9 mouse cellular contexts compared by ENCODE assay signal in the genomic region with DNA sequence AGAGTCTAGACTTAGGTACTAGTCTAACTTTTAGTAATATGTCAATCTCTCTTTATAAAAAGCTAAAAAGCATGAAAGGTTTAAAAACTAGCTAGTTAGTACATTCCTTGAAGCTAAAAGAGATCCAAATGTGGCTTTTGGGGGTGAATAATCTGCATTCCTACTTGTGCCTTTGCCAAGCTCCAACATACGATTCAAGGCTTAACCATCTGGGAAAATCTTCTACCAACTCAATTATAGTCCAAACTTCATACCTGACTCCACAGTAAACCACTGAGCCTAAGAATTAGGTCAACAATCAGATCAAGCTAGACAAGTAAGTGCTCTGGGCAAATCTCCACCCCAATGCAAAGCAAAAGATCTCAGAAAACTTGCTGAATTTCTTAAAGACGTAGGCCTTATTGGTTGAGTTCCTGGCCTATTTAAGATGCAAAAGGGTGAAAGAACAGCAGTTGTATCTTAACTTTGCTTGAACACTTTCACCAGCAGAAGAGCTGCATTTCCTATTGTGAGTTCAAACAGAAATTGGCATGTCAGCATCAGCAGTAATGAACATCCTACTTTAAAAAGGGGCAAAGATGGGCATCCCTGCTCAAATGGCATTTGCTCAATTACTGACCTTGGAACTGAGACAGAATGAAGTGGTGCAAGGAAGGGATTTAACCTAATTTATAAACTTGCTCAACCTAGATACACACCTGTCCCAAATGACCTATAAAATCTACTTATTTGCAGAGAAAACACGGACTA. TPM values are rescaled to one million over a fixed set of nuclear protein-coding genes. Genes with fewer than 3 reads are reported as not detected.
A peak's percentile ranks its signal among the peaks of the same experiment; 100 is the strongest.
DNase-seq lines count a peak whose midpoint lies in the region; ATAC-seq and TF ChIP-seq lines count a peak whose summit lies in the region.
"Had no signal": no experiment of that assay in that cellular context is flagged by ENCODE, and none has a peak within 500 bp of the region (broad histone marks: within the 10 kb centered on the region; RNA-seq: fewer than 3 reads in every experiment).

No protein-coding gene starts in this region.

- H3K4me3 ChIP-seq in kidney, adult 2 months (ENCODE audit: insufficient read depth, low read depth, low read length) = peak overlapping the region; percentile 5; the same call in 1 of the 2 replicates
- peak overlapping the region; percentile 90 for H3K4me3 ChIP-seq in hindbrain, embryonic 11.5 days (ENCODE audit: low read depth, low read length)
- peak overlapping the region; percentile 92 for H3K4me3 ChIP-seq in midbrain, embryonic 11.5 days (ENCODE audit: low read depth, low read length)

- no peaks in the 10 kb centered on the region for H3K9me3 ChIP-seq in hindbrain, embryonic 11.5 days (ENCODE audit: control insufficient read depth, low read length)
- H3K9me3 ChIP-seq in midbrain, embryonic 11.5 days (ENCODE audit: control insufficient read depth, low read length) = no peaks in the 10 kb centered on the region

- no peaks in the 10 kb centered on the region; the same call in 1 of the 2 replicates for H3K4me1 ChIP-seq in kidney, adult 2 months (ENCODE audit: control insufficient read depth, insufficient read depth, low read length)
- peaks cover 6% of the 10 kb centered on the region for H3K4me1 ChIP-seq in hindbrain, embryonic 11.5 days (replicated peaks; ENCODE audit: control insufficient read depth, insufficient read depth, low read length)
- peaks cover 40% of the 10 kb centered on the region for H3K4me1 ChIP-seq in midbrain, embryonic 11.5 days (ENCODE audit: control insufficient read depth, insufficient read depth, low read length)

- H3K27ac ChIP-seq in kidney, adult 2 months (ENCODE audit: insufficient read depth, low read depth, low read length) = no peak overlapping the region
- no peak overlapping the region for H3K27ac ChIP-seq in hindbrain, embryonic 11.5 days (ENCODE audit: low read depth, low read length)
- H3K27ac ChIP-seq in midbrain, embryonic 11.5 days (ENCODE audit: low read depth, low read length) = no peak overlapping the region

- WGBS in kidney, adult 2 months = 48% methylated on average over 3 of the region's 3 CpGs
- 51% methylated on average over 3 of the region's 3 CpGs for WGBS in hindbrain, embryonic 11.5 days
- 38% methylated on average over 3 of the region's 3 CpGs for WGBS in midbrain, embryonic 11.5 days

- TF ChIP-seq POLR2A in kidney, adult 2 months (IDR thresholded peaks at IDR 0.05; ENCODE audit: low read depth, low read length) = no peak
- no peak for TF ChIP-seq POLR2A in brain, embryonic 14.5 days (IDR thresholded peaks at IDR 0.05; ENCODE audit: borderline replicate concordance, extremely low read depth, insufficient read depth, insufficient read length, poor library complexity, severe bottlenecking)

- no peaks in the 10 kb centered on the region for H3K27me3 ChIP-seq in kidney, adult 2 months (replicated peaks; ENCODE audit: control insufficient read depth, insufficient read depth, low read length)
- H3K27me3 ChIP-seq in hindbrain, embryonic 11.5 days (ENCODE audit: control insufficient read depth, insufficient read depth, low read length) = no peaks in the 10 kb centered on the region
- no peaks in the 10 kb centered on the region for H3K27me3 ChIP-seq in midbrain, embryonic 11.5 days (ENCODE audit: control insufficient read depth, insufficient read depth, low read length)

- H3K36me3 ChIP-seq in kidney, adult 2 months (ENCODE audit: control insufficient read depth, insufficient read depth, low read length) = no peaks in the 10 kb centered on the region
- H3K36me3 ChIP-seq in hindbrain, embryonic 11.5 days (ENCODE audit: control insufficient read depth, insufficient read depth, low read length) = no peaks in the 10 kb centered on the region
- H3K36me3 ChIP-seq in midbrain, embryonic 11.5 days (ENCODE audit: control insufficient read depth, insufficient read depth, low read length) = no peaks in the 10 kb centered on the region

- no peak for TF ChIP-seq CTCF in kidney, adult 2 months (conservative IDR thresholded peaks at IDR 0.05; ENCODE audit: insufficient read depth, insufficient read length, low read depth, low read length)
- no peak for TF ChIP-seq CTCF in brain, embryonic 14.5 days (IDR thresholded peaks at IDR 0.05; ENCODE audit: borderline replicate concordance, extremely low read depth, insufficient read depth, insufficient read length)

- H3K9ac ChIP-seq in hindbrain, embryonic 11.5 days (ENCODE audit: low read depth, low read length) = peak overlapping the region; percentile 95
- peak overlapping the region; percentile 92 for H3K9ac ChIP-seq in midbrain, embryonic 11.5 days (ENCODE audit: low read length)

- no peak for ATAC-seq in hindbrain, embryonic 11.5 days (ENCODE audit: low FRiP score)
- no peak for ATAC-seq in midbrain, embryonic 11.5 days (ENCODE audit: low FRiP score)
- ATAC-seq: inflammation-experienced regulatory T-cells, adult 6 months had no signal

- peak; percentile 5 for DNase-seq in kidney, adult 2 months
- DNase-seq in kidney, postnatal 10 days = no peak
- peak; percentile 33 for DNase-seq in brain, embryonic 14.5 days (ENCODE audit: low read depth)
- DNase-seq in hindbrain, embryonic 11.5 days (ENCODE audit: low spot score) = peak; percentile 25
- peak; percentile 89 for DNase-seq in midbrain, embryonic 11.5 days (ENCODE audit: low spot score, missing footprints)
- no peak for DNase-seq in layer of hippocampus, postnatal 25 days (ENCODE audit: extremely low spot score in 1 of 2, low spot score in 1 of 2)
- no peak for DNase-seq in adipocyte (ENCODE audit: low spot score)
- DNase-seq in urinary bladder, postnatal 4 days (ENCODE audit: low spot score in 2 of 2) = no peak

- peak overlapping the region; percentile 75 for H3K4me2 ChIP-seq in hindbrain, embryonic 11.5 days (replicated peaks; ENCODE audit: low read depth, low read length)
- peak overlapping the region; percentile 71 for H3K4me2 ChIP-seq in midbrain, embryonic 11.5 days

RNA-seq across cellular contexts. Expression of gene Megf9, which starts 1.6 kb away (rescaled TPM):
- polyA plus RNA-seq in kidney, adult 2 months (2012; rRNA removed) = 8.9 and 9.8 TPM in 2 replicates
- 28.3 and 35.1 TPM in 2 replicates for polyA plus RNA-seq in brain, embryonic 14.5 days (2012; rRNA removed)
- polyA plus RNA-seq in hindbrain, embryonic 11.5 days (2014; fragmentation: Nextera tagmentation; extraction: Ambion mirVana) = 27.8 and 29.2 TPM in 2 replicates
- 28.6 and 29.4 TPM in 2 replicates for polyA plus RNA-seq in midbrain, embryonic 11.5 days (2014; fragmentation: Nextera tagmentation; extraction: Ambion mirVana)
- total RNA-seq in layer of hippocampus, postnatal 25 days (2021) = 100 to 1,000 TPM; 119 to 125 TPM

Comparison
In these comparisons a context has a peak if more than half of its experiments do, and no peak if none do; other contexts are left out.
1. DNase-seq: peak in kidney, adult 2 months (single experiment), brain, embryonic 14.5 days (single experiment), hindbrain, embryonic 11.5 days (single experiment) and midbrain, embryonic 11.5 days (single experiment); none in kidney, postnatal 10 days (single experiment), layer of hippocampus, postnatal 25 days (0 of 2), adipocyte (single experiment) and urinary bladder, postnatal 4 days (0 of 2).
2. H3K4me3 ChIP-seq: peak in every context shown above with its lines; median percentile 92 in midbrain, embryonic 11.5 days; 90 in hindbrain, embryonic 11.5 days; 5 in kidney, adult 2 months.